Mouse (Mus musculus): ENCODE data around the gene Ss18l1.
A peak's percentile ranks its signal among the peaks of the same experiment; 100 is the strongest.

Ss18l1 gene

DNA sequence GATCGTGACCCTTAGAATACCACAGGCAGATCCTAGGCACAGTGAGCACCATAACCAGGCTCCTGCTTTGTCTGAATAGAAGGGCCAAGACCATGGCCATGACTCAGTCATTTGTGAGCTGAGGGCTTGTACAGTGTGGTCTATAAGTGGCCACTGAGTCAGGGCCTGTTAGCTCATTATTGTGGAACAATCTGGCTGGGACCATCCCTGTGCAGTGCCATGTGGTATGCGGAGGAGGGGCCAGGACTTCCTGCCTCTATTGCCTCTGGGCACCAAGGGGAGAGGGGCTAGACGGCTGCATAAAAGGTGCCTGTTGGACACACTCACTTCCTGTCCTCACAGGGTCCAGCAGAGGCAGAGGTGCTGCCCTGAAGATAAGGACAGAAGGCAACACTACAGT, 8.4 kb upstream of the Ss18l1 start:
- ATAC-seq (ENCODE audit: insufficient number of reproducible peaks, low FRiP score, low TSS enrichment): no peak

DNA sequence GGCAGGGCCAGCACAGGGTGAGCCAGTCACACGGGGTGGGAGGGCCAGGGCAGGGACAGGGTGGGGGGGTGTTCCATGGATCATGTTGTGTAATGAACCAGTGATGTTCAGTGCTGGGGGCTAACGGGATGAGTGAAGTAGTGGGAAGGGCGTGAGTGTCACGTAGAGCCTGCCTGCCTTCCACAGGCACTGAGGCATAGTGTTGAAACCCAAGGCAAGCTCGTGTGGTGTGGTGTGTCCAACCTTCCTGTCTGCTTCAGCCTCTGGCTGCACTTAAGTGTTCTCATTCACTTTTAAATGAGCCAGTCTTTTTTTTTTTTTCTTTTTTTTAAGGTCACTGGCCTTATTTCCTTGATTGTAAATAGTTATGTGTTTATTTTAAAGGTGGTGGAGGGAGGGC, 7.6 kb upstream of the Ss18l1 start:
- no peak for ATAC-seq (ENCODE audit: insufficient number of reproducible peaks, low FRiP score, low TSS enrichment)

DNA sequence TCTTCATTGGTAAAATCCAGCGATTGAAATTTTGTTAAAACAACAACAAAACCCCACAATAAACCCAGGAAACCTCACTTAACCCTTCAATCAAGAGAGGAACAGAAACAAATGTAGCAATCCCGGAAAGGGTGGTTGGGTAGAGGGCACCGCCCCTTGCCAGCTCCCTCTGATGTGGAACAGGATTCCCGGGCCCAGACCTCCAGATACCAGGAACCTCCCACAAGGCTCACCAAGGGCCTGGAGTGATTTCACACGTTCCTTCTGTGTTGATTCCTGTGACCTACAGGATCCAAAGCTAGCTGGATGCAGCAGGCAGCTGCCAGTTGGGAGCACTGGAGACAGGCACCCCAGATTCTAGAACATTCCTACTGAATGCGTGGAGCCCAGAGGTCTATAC, 1.9 kb upstream of the Ss18l1 start:
- no peak for ATAC-seq (ENCODE audit: insufficient number of reproducible peaks, low FRiP score, low TSS enrichment)

DNA sequence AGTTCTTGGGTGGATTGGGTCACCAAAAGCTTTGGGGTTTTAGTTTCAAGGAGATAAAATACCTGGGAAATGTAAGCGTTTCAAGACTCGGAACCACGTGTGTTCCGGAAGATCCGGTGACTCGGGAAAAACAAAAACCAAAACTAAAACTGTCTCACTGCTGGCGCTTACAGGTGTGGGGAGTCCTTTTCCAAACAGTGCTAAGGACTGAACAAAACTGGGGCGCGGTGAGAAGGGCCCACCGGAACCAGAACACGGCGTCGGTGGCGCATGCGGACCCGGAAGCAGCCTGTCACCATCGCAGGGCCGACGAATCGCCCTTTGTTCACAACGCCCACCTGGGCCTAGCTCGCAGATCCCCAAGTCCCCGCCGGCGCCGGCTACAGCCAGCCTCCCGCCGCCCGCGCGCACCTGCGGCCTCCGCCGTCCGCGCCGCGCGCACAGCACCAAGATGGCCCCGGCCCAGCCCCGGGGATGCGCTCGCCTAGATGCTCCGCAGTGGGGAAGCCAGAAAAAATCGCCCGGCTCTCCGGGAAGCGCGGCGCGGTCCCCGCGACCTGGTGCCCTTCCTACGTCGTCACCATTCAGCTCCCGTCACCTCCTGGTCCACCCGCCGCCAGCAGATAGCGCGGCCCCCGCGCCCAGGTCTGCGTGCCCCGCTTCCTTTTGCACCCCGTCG, 593 bp upstream of the Ss18l1 start:
- ATAC-seq (ENCODE audit: insufficient number of reproducible peaks, low FRiP score, low TSS enrichment): peak; percentile 10; the same call in 1 of the 2 replicates

DNA sequence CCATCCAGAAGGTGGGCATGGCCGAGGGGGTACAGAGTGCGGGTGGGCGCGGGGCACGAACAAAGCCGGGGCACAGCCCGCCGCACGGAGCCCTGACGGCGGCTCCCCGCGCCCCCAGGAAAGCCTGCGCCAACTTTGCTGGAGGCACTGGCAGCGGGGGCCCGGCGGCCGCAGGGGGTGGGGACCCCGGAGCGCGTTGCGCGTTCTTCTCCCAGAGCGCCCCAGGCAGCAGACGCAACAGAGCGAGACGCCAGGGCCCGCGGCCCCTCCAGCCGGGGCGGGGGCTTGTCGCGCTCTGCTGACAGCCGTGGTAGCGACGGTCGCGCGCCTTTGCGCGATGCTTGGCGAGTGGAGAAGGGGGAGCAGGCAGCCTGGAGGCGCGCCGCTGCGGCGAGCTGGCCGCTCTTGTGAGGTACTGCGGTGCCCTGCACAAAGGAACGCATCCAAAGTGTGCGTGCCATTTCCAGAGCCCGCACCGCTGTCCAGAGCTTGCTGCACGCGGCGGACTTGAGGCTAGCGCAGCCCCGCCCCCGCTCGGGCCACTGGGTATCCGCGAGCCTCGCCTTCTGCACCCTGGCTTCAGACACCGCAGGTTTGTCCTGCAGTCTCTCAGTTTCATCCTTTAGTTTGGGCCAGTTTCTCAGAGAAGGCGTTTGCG, 678 bp downstream of the Ss18l1 start:
- ATAC-seq (ENCODE audit: insufficient number of reproducible peaks, low FRiP score, low TSS enrichment): peak; percentile 12; the same call in 1 of the 2 replicates

DNA sequence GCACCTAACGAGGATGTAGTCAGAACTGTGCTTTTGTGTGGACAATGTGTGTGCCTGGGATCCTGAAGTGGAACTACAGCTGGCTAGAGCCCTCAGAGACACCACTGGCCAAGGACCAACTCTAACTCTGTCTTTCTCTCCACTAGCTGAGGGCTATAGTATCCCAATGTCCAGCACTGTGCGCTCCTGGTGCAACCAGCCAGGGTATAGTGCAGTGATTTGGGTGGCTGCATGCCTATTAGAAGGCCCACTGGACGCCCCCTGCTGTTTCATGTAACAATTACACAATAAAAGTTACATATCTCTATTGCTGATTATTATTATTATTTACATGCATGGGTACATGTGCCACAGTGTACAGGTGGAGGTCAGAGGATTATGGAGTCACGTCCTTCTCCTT, 3.0 kb downstream of the Ss18l1 start:
- ATAC-seq (ENCODE audit: insufficient number of reproducible peaks, low FRiP score, low TSS enrichment): no peak

DNA sequence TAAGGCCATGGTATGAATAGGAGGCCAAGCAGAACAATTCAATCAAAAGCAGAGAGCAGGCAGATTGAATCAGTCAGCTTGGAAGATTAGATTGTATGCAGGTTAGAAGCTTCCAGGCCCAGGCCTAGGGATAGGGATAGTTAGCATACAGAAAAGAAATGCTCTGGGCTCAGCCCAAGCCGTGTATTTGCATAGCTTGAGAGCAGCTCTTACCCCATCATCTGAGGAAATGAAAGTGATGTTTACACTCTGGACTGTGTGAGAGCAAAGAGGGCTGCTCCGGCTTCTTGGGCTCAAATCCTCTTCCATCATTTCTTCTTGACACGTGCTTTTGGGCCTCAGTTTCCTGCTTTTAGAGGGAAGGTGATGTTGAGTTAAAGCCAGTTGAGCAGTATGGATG, 5.3 kb downstream of the Ss18l1 start:
- ATAC-seq (ENCODE audit: insufficient number of reproducible peaks, low FRiP score, low TSS enrichment): no peak

DNA sequence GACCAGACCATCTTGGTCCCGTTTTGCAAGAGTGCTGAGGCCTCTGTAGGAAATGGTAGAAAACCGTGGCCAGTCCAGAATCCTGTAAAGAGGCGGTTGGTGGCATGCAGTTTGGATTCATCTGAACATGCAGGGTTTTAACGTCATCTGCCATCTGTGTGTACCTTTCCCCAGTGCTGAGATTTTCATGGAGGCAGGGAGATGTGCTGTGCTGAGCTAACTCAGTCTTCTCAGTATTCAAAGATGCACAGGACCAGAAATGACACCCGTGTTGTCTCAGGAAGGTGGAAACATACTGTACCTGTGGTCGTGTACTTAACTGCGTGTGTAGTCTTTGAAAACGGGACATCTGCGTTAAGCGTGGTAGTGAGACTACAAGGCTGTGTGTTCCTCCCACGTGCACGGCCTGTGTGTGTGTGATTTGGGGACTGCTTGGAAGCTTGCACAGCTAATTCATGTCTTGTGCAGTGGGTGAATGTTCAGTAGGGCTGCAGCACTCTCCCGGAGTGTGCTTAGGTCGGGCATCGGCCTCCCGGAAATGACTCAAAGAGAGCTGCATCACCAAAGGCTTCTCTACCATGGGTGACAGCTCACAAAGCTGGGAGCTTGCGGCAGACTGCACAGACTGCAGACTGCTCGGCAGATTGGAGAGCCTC, 5.8 kb downstream of the Ss18l1 start:
- ATAC-seq (ENCODE audit: insufficient number of reproducible peaks, low FRiP score, low TSS enrichment): no peak

DNA sequence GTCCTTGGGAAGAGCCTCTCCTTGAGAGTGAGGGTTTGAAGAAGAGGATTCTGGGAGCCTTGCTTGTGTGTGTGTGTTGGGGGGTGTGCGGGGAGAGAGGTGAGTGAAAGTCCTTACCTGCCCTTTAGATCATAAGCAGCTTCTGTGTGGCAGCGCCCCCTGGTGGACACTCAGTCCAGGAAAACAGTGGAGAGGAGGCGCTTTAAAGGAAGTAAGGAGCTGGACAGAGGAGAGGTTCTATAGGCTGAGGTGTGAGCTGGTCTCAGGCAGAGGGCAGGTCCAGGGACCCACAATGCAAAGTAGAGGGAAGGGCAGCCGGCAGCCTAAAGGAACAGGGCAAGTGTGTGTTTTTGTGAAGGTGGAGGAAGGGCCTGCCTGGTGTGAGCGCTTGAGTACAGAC, 8.7 kb downstream of the Ss18l1 start:
- peak; percentile 69; the same call in 1 of the 2 replicates for ATAC-seq (ENCODE audit: insufficient number of reproducible peaks, low FRiP score, low TSS enrichment)

DNA sequence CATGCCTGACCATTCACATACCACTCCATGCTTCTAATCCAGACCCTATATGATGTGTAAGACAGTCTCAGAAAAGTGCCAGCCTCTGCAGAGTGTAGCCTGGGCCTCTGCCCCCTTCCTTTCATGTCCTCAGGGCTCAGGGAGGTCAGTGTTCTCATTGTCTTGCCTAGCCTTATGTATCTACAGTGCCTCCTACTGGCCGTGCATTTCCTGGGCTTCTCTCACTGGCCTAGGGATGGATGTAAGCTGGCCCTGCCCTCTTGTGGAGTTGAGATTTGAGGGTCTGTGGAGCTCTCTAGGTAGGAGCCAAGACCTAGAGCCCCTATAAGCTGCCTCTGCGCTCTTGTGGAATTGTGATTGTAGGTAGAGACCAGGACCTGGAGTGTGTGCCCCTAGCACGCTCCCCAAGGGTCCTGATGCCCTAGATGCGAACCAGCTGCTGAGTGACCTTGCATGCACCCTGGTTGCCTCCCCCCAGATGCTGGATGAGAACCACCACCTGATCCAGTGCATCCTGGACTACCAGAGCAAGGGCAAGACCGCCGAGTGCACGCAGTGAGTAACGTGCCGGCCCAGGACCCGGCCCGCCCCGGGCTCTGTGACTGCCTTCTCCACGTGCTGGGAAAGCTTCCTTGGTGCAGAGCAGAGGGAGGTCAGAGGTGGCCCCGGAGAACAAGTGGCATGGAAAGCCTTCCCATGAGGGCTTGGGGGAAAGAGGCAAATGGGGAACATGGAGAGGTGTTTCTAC, 9.9 kb downstream of the Ss18l1 start:
- no peak for ATAC-seq (ENCODE audit: insufficient number of reproducible peaks, low FRiP score, low TSS enrichment)

DNA sequence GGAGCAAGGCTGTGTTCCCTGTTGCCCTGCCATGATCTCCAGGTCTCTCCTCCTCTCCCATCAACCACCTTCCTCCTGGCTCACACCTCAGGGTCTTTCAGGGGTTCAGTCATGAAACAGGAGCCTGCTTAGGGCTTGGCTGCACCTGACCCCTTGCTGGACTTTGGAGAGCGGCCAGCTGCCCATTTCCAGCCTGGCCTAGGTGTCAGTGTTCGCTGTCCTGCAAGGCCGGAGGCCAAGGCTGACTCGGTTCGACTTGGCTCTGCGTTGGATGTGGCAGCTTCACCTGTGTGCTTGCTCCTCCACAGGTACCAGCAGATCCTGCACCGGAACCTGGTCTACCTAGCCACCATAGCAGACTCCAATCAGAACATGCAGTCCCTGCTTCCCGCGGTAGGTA, 10.7 kb downstream of the Ss18l1 start:
- ATAC-seq (ENCODE audit: insufficient number of reproducible peaks, low FRiP score, low TSS enrichment): no peak

DNA sequence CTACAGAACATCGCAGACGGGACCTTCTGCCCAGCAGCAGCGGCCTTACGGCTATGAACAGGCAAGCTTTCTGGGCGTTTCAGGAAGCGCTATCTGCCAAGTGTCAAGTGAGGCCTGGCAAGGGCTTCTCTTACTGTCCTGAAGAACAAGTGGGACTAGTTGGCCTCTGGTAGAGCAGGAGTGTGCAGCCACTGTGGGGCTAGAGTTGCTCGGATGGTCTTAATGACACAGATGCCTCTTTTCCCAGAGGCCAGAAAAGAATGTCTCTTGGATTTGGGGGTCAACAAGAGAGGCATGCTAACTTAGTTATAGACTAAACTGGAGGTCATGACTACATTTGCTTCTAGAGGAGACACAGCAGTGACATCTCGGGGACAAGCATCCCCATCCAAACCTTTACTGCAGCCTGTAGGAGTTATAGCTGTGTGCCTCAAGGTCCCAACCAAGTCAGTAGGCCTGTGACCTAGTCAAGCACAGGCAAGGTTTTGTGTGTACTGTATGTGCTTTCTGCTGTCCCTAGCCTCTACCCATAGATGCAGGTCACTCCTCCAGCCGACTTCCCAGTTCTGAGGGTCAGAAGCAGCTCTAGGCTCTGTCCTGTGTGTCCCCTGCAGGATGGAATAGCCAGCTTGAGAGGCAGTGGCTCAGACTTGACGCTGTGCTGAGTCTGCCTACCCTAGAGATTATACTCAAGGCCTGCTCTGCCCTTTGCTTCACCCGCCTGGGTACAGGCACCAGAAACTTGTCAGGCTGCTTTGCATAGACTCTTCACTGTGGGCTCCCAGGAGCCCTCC, 21.2 kb downstream of the Ss18l1 start:
- ATAC-seq (ENCODE audit: insufficient number of reproducible peaks, low FRiP score, low TSS enrichment): no peak

DNA sequence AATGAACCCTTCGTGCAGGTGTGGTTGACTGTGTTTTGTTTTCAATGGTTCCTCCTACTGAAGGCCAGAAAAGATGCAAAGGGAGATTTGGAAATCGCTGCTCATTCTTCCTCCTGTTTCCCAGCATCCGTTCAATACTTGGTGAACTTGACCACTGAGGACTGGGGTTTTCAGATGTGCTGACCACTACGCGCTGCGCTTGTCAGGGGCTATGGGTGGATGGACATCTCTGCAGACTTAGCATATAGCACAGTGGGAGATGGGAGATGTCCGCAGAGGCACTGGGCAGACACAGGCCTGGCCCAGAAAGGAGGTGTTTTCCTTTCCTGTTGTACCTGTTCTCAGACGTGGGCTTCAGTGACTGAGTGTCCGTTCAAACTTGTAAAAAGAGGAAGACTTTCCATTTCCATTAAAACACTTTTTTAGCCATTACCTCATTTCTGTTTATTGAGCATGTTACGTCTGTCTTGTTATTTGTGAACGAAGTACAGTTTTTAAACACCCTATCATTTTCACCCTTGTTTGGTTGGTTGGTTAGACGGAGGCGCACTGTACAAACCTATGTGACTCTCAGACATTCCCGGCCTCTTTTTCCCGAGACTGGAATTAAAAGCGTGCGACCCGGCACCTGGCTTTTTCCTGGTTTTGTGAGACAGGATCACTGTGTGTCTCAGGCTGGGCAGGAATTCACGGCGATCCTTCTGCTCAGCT, 27.6 kb downstream of the Ss18l1 start:
- no peak for ATAC-seq (ENCODE audit: insufficient number of reproducible peaks, low FRiP score, low TSS enrichment)

DNA sequence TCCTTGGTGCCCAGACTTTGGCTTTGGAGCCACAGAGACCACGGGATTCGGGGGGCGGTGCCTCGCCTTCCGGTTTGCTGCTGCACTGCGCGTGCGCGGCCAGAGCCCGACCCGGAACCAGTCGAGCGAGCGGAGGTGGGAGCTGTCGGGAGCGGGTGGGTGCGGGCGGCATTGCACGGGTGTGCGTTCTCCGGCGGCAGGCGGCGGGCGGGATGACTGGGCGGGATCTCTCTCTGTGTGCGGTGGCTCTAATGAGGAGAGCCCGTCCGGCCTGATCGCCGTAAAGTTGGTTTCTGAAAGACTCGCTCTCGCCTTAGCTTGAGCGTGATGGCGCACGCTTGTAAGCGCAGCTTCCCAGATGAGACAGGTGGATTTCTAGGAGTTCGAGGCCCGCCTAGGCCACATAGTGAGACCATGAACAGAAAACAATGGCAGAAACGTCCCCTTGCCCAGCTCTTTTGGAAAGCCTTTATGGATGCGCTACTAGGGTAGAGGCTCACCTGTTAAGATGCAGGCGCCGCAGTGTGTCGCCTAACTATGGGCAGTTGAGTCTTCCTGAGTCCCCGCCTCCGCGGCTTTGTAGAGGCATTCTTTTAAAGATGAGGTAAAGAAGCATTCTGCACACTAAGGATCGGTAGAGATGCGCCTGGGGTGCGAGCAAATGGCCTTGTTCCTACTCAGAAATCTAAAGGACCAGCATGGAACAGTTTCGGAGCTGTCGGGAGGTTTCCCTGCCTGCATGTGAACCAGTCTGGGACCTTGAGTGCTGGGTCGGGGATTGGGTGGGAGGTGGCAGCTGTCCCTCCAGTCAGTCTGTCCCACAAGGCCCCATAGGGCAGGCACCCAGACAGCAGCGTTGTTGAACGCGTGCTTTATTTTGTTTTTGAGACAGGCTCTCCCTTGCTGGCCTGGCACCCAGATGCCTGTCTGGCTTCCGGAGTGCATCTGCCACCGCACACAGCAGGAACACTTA, 28.5 kb downstream of the Ss18l1 start, which contains the start of gene Mtg2:
Gene Mtg2, plus strand, starts transcription at position 108 of the 973 bp plus-strand sequence.
- ATAC-seq (ENCODE audit: insufficient number of reproducible peaks, low FRiP score, low TSS enrichment): peak; percentile 93

DNA sequence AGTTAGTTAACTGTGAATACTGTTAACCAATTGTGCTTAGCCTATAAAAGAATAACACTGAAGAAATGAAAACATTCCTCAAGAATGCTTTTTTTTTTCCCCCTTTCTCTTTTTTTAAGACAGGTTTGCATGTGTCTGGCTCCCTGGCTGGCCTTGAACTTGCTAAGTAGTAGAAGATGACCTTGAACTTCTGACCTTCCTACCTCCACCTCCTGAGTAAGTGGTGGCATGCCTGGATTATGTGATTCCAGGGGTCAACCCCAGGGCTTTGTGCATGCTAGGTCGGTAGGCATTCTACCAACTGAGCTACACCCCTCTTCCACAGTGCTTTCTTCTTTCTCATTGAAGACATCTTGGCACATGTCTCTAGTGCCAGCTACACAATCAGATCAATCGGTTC, 29.4 kb downstream of the Ss18l1 start:
- ATAC-seq (ENCODE audit: insufficient number of reproducible peaks, low FRiP score, low TSS enrichment): no peak

DNA sequence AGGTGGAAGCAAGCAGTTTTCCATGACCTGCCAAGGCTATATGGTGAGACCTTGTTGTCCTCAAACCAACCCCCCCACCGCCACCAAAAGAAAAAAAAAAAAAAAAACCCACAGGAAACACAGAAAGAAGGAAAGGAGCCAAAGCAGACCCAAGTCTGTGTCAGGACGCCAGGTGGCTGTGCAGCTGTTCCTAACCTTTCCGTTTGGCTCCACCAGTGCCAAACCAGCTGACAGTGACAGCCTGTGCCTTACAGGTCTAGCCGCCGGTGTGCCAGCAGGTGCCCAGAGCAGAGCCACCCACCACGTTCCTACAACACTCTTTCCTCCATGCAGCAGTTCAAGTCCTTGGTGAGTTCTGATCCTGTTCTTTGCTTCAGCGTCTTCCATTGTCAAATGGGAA, 30.6 kb downstream of the Ss18l1 start:
- ATAC-seq (ENCODE audit: insufficient number of reproducible peaks, low FRiP score, low TSS enrichment): no peak

DNA sequence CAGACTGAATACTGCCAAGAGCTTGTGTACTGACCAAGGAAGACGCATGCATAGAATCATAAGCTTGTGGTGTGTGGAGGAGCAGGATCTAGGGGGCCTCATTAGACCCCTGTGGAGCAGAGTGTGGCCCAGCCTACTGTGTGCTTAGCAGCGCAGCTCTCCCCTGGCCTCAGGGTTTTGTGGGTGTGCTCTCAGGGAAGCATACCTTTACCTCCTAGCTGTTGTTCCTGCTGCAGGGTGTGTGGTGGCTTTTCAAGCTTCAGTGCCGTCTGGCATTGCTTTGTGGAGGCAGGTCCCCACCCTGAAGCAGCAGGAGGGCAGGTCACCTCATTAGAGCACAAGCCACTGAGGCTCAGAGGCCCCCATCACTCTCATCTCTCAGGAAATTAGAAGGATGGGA, 35.3 kb downstream of the Ss18l1 start:
- no peak for ATAC-seq (ENCODE audit: insufficient number of reproducible peaks, low FRiP score, low TSS enrichment)

DNA sequence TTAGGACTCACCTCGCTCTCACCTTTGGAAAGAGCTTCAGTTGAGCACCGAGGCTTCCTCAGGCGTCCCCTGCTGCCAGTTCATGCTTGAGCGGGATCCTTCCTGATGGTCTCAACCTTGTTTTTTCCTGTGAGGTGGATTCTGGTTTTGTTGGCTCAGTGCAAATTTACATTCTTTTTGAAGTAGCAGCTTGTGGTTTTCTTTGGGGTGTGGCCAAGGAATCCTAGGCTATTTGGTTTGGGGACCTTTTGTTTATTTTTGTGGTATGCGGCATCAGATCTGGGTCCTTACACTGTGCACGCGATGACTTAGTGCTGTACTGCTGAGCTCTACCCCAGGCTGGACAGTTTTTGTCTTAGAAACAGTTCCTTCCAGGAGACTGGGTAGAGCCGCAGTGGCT, 38.4 kb downstream of the Ss18l1 start:
- no peak for ATAC-seq (ENCODE audit: insufficient number of reproducible peaks, low FRiP score, low TSS enrichment)

All from cerebellum, adult (tissue).